Mouse (Mus musculus): Measurements from ENCODE around the gene Pogz. TPM values are rescaled to one million over a fixed set of nuclear protein-coding genes. Genes with fewer than 3 reads are reported as not detected.

Gene Pogz
- 10.3 and 16.8 TPM in 2 replicates for polyA plus RNA-seq (2011; ENCODE audit: insufficient read depth, insufficient read length, low replicate concordance, missing spikeins)

- WGBS = 1% methylated on average over 55 of the region's 57 CpGs
- peak within 1 kb of the TSS; percentile 96 for H3K27ac ChIP-seq (ENCODE audit: control insufficient read depth, insufficient read depth, low read depth, low read length, poor library complexity)
- no peaks in the 10 kb centered on the region; the same call in 1 of the 2 replicates for H3K4me1 ChIP-seq (ENCODE audit: control insufficient read depth, insufficient read depth, low read length)
- TF ChIP-seq CTCF (IDR thresholded peaks at IDR 0.05; ENCODE audit: control insufficient read depth, insufficient read depth, low read length) (no peak), POLR2A (IDR thresholded peaks at IDR 0.05; ENCODE audit: borderline replicate concordance, control insufficient read depth, low read depth, low read length) (peak; percentile 72; the same call in 1 of the 2 replicates)
- H3K4me3 ChIP-seq (replicated peaks; ENCODE audit: control insufficient read depth, low read depth, low read length) = peak within 1 kb of the TSS; percentile 89
These were observed at the start of gene Pogz for GRCm38 (mm10) chr3:94837183-94837890. TSS of gene Pogz (plus strand) at chr3:94837567.

- TF ChIP-seq POLR2A (IDR thresholded peaks at IDR 0.05; ENCODE audit: borderline replicate concordance, control insufficient read depth, low read depth, low read length) (no peak), CTCF (IDR thresholded peaks at IDR 0.05; ENCODE audit: control insufficient read depth, insufficient read depth, low read length) (no peak)
- no peaks in the 10 kb centered on the region for H3K4me1 ChIP-seq (ENCODE audit: control insufficient read depth, insufficient read depth, low read length)
- H3K4me3 ChIP-seq (replicated peaks; ENCODE audit: control insufficient read depth, low read depth, low read length) = no peak overlapping the region
- WGBS = 82% methylated on average over 1 of the region's 1 CpGs
- no peak overlapping the region for H3K27ac ChIP-seq (ENCODE audit: control insufficient read depth, insufficient read depth, low read depth, low read length, poor library complexity)
These were observed 48.3 kb upstream of the Pogz start for GRCm38 (mm10) chr3:94789071-94789470.

DNA sequence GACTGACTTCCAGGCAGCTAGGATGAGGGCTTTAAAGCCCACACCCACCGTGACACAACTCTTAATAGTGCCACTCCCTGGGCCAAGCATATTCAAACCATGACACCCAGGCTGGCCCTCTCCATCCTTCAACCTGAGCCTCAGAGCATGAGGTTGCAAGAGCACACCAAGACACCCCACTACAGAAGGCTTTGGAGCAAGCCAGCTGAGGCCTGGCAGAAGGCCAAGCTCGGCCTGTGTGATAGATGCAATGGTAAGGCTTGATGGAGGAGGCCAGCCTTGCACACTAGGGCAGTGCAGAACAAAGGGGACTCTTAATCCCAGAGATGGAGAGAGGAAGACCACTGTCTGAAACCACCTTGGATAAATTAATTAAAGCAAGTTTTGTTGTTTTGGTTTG lies 47.9 kb upstream of the Pogz start:
- H3K4me1 ChIP-seq (ENCODE audit: control insufficient read depth, insufficient read depth, low read length) = no peaks in the 10 kb centered on the region
- TF ChIP-seq POLR2A (IDR thresholded peaks at IDR 0.05; ENCODE audit: borderline replicate concordance, control insufficient read depth, low read depth, low read length) = no peak
- TF ChIP-seq CTCF (IDR thresholded peaks at IDR 0.05; ENCODE audit: control insufficient read depth, insufficient read depth, low read length) = no peak
- no peak overlapping the region for H3K27ac ChIP-seq (ENCODE audit: control insufficient read depth, insufficient read depth, low read depth, low read length, poor library complexity)
- no peak overlapping the region for H3K4me3 ChIP-seq (replicated peaks; ENCODE audit: control insufficient read depth, low read depth, low read length)
- 68% methylated on average over 2 of the region's 2 CpGs for WGBS

GRCm38 (mm10) chr3:94792258-94792657 lies 45.1 kb upstream of the Pogz start:
- TF ChIP-seq CTCF (IDR thresholded peaks at IDR 0.05; ENCODE audit: control insufficient read depth, insufficient read depth, low read length) = no peak
- no peak for TF ChIP-seq POLR2A (IDR thresholded peaks at IDR 0.05; ENCODE audit: borderline replicate concordance, control insufficient read depth, low read depth, low read length)
- Histone ChIP-seq H3K4me3 (replicated peaks; ENCODE audit: control insufficient read depth, low read depth, low read length) (no peak overlapping the region), H3K27ac (ENCODE audit: control insufficient read depth, insufficient read depth, low read depth, low read length, poor library complexity) (no peak overlapping the region), H3K4me1 (ENCODE audit: control insufficient read depth, insufficient read depth, low read length) (no peaks in the 10 kb centered on the region)
- 83% methylated on average over 2 of the region's 2 CpGs for WGBS

- TF ChIP-seq POLR2A (IDR thresholded peaks at IDR 0.05; ENCODE audit: borderline replicate concordance, control insufficient read depth, low read depth, low read length) = no peak
- no peak for TF ChIP-seq CTCF (IDR thresholded peaks at IDR 0.05; ENCODE audit: control insufficient read depth, insufficient read depth, low read length)
- no peaks in the 10 kb centered on the region for H3K4me1 ChIP-seq (ENCODE audit: control insufficient read depth, insufficient read depth, low read length)
- 50% methylated on average over 2 of the region's 2 CpGs for WGBS
- no peak overlapping the region for H3K27ac ChIP-seq (ENCODE audit: control insufficient read depth, insufficient read depth, low read depth, low read length, poor library complexity)
- no peak overlapping the region for H3K4me3 ChIP-seq (replicated peaks; ENCODE audit: control insufficient read depth, low read depth, low read length)
These were observed 43.7 kb upstream of the Pogz start for GRCm38 (mm10) chr3:94793672-94794071.

GRCm38 (mm10) chr3:94794359-94794758 lies 43.0 kb upstream of the Pogz start:
- WGBS = 88% methylated on average over 2 of the region's 2 CpGs
- no peak for TF ChIP-seq CTCF (IDR thresholded peaks at IDR 0.05; ENCODE audit: control insufficient read depth, insufficient read depth, low read length)
- TF ChIP-seq POLR2A (IDR thresholded peaks at IDR 0.05; ENCODE audit: borderline replicate concordance, control insufficient read depth, low read depth, low read length) = no peak
- no peak overlapping the region for H3K27ac ChIP-seq (ENCODE audit: control insufficient read depth, insufficient read depth, low read depth, low read length, poor library complexity)

DNA sequence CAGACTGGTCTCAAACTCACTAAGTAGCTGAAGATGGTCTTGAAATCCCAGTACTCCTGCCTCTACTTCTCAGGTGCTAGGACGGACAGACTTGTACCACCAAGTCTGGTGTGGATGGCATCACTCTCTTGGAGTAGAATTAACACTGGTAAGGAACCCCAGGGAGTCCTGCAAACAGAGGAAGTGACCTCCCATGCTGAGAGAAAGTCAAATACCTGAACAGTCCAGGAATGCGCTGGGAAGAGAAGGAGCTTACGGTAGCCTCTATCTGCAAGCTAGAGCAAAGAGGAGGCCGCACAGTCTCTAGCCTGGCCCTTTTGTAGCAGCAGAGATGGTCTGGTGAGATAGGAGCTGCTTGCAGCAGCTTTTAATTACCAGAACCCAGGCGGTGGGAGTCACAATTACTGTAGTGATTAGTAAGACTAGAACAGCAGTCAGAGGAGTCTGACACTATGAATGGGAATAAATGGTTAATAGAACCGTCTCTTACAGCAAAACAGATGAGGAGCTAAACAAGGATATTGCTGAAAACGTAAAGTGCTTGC lies 41.7 kb upstream of the Pogz start:
- 86% methylated on average over 7 of the region's 7 CpGs for WGBS
- Histone ChIP-seq H3K4me1 (ENCODE audit: control insufficient read depth, insufficient read depth, low read length) (no peaks in the 10 kb centered on the region), H3K27ac (ENCODE audit: control insufficient read depth, insufficient read depth, low read depth, low read length, poor library complexity) (no peak overlapping the region), H3K4me3 (replicated peaks; ENCODE audit: control insufficient read depth, low read depth, low read length) (no peak overlapping the region)
- no peak for TF ChIP-seq POLR2A (IDR thresholded peaks at IDR 0.05; ENCODE audit: borderline replicate concordance, control insufficient read depth, low read depth, low read length)
- no peak for TF ChIP-seq CTCF (IDR thresholded peaks at IDR 0.05; ENCODE audit: control insufficient read depth, insufficient read depth, low read length)

More at GRCm38 (mm10) chr3:94794359-94794758, 43.0 kb upstream of the Pogz start:
- no peaks in the 10 kb centered on the region for H3K4me1 ChIP-seq (ENCODE audit: control insufficient read depth, insufficient read depth, low read length)
- H3K4me3 ChIP-seq (replicated peaks; ENCODE audit: control insufficient read depth, low read depth, low read length) = no peak overlapping the region

DNA sequence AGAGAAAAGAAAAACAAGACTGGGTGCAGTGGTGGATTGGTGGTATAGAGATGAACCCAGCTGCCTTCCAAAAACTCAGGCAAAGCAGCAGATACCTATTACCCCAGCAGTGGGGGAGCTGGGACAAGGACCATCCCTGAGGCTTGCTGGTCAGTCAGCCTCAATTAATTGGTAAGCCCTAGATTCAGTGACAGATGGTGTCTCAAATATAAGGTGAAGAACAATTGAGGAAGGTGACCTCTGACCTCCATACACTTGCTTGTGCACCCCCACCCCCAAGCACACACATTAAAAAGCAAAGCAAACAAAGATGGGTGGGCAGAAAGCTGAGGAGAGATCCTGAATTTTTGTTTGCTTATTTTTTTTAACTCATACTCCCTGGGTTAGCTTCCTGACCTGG lies 41.2 kb upstream of the Pogz start:
- no peak overlapping the region for H3K4me3 ChIP-seq (replicated peaks; ENCODE audit: control insufficient read depth, low read depth, low read length)
- TF ChIP-seq POLR2A (IDR thresholded peaks at IDR 0.05; ENCODE audit: borderline replicate concordance, control insufficient read depth, low read depth, low read length) = no peak
- no peaks in the 10 kb centered on the region for H3K4me1 ChIP-seq (ENCODE audit: control insufficient read depth, insufficient read depth, low read length)
- H3K27ac ChIP-seq (ENCODE audit: control insufficient read depth, insufficient read depth, low read depth, low read length, poor library complexity) = no peak overlapping the region
